Mouse (Mus musculus) monocyte, adult 2 months (primary cell): Measurements from ENCODE around the gene Was.
"Not testable (repeated sequence)": the region's sequence is repeated elsewhere in the genome, so short reads cannot be mapped to it uniquely, and the experiment has no call there.

Experiments used
- DNase-seq, 2 experiments: peaks; one replicate each; pipeline ENCODE4 v3.0.0; 2022; ENCODE audit warnings: low spot score in 2 of 2, low read depth in 1 of 2

The Was gene

GRCm38 (mm10) chrX:8074430-8075014 is 15.8 kb downstream of the Was start, which contains the start of gene Suv39h1:
TSS of gene Suv39h1 (minus strand) at chrX:8074760.
- DNase-seq, result peak; percentile 83 to 84

- DNase-seq, result no peak
Observed at GRCm38 (mm10) chrX:8073881-8074429, 16.3 kb downstream of the Was start.

GRCm38 (mm10) chrX:8069166-8069565 is 21.1 kb downstream of the Was start:
- DNase-seq, result no peak

- DNase-seq, result not testable (repeated sequence)
Observed at GRCm38 (mm10) chrX:8051044-8051781, 39.1 kb downstream of the Was start.

- DNase-seq, result no peak
Observed at GRCm38 (mm10) chrX:8033009-8033408, 57.3 kb downstream of the Was start.
